Mouse (Mus musculus): ENCODE data around the gene Mthfd1. TPM values are rescaled to one million over a fixed set of nuclear protein-coding genes. Genes with fewer than 3 reads are reported as not detected.

The Mthfd1 gene
- total and polyA plus RNA-seq, 3 experiments: 110 to 133 (median 112) TPM

- Histone ChIP-seq H3K79me2 (replicated peaks; ENCODE audit: control insufficient read depth, extremely low read depth, insufficient read depth, poor library complexity, severe bottlenecking) (peaks cover 46% of the 10 kb centered on the region), H3K27ac (ENCODE audit: insufficient read depth, low read depth) (peak overlapping the region; percentile 35), H3K27me3 (replicated peaks) (no peaks in the 10 kb centered on the region), H3K9ac (ENCODE audit: insufficient read depth, low read depth) (peak overlapping the region; percentile 66), H3K4me2 (ENCODE audit: insufficient read depth, low read depth, poor library complexity, severe bottlenecking) (peak overlapping the region; percentile 97), H3K9me3 (replicated peaks; ENCODE audit: low read length) (no peaks in the 10 kb centered on the region), H3K4me1 (ENCODE audit: control insufficient read depth in 1 of 2, insufficient read depth in 2 of 2) (peaks cover 5 to 30% of the 10 kb centered on the region in 2 experiments; a peak in 3 of 4 replicates), H3K36me3 (replicated peaks in 1 of 2; ENCODE audit: control insufficient read depth in 1 of 2, insufficient read depth in 1 of 2, low read length in 1 of 2) (peaks cover 0 to 7% of the 10 kb centered on the region in 2 experiments), H3K4me3 (replicated peaks in 1 of 3; ENCODE audit: low read depth in 2 of 3, low read length in 2 of 3, poor library complexity in 1 of 3) (peak overlapping the region; percentile 88 to 96 (median 92))
- in situ Hi-C loops (cut with MboI; ENCODE audit: low pct_ligation_motif_present, low pct_unique_long_range_greater_than_20kb, low sequenced_read_pairs) (no loop called here), dilution Hi-C loops (cut with MboI; ENCODE audit: extremely low pct_ligation_motif_present, extremely low pct_unique_long_range_greater_than_20kb, low sequenced_read_pairs) (no loop called here)
- TF ChIP-seq TBP (conservative IDR thresholded peaks at IDR 0.05; ENCODE audit: low read depth, low read length) (no peak), GABPA (IDR thresholded peaks at IDR 0.05; ENCODE audit: insufficient replicate concordance, low read depth, low read length) (no peak), MXI1 (IDR thresholded peaks at IDR 0.05; ENCODE audit: low read depth, low read length) (no peak), SIN3A (IDR thresholded peaks at IDR 0.05; ENCODE audit: low read length) (peak; percentile 12; the same call in 1 of the 2 replicates), ZNF384 (IDR thresholded peaks at IDR 0.05; ENCODE audit: low read depth, low read length) (no peak), MAZ (IDR thresholded peaks at IDR 0.05; ENCODE audit: low read depth, low read length) (0 out of 2 replicates have a peak, but pooled peaks have one; percentile 12), ETS1 (conservative IDR thresholded peaks at IDR 0.05; ENCODE audit: low read depth, low read length) (no peak), JUND (conservative IDR thresholded peaks at IDR 0.05; ENCODE audit: low read depth, low read length) (no peak), CHD1 (IDR thresholded peaks at IDR 0.05; ENCODE audit: low read depth, low read length) (no peak), RAD21 (IDR thresholded peaks at IDR 0.05; ENCODE audit: low read depth, low read length) (no peak), MEF2A (IDR thresholded peaks at IDR 0.05; ENCODE audit: borderline replicate concordance, low read depth, low read length) (peak; percentile 0; the same call in 1 of the 2 replicates), KAT2A (IDR thresholded peaks at IDR 0.05; ENCODE audit: insufficient replicate concordance, low read length) (no peak), HCFC1 (IDR thresholded peaks at IDR 0.05; ENCODE audit: low read depth, low read length) (no peak), RCOR1 (conservative IDR thresholded peaks at IDR 0.05; ENCODE audit: low read depth, low read length) (no peak), ZKSCAN1 (IDR thresholded peaks at IDR 0.05; ENCODE audit: borderline replicate concordance, low read depth, low read length) (no peak), PAX5 (IDR thresholded peaks at IDR 0.05; ENCODE audit: low read length) (no peak), POLR2A (IDR thresholded peaks at IDR 0.05; ENCODE audit: low read depth, low read length) (no peak), USF1 (IDR thresholded peaks at IDR 0.05; ENCODE audit: low read depth, low read length) (no peak), EP300 (IDR thresholded peaks at IDR 0.05; ENCODE audit: low read length) (no peak), JUN (IDR thresholded peaks at IDR 0.05; ENCODE audit: insufficient read depth, low read depth, low read length) (no peak), SMC3 (IDR thresholded peaks at IDR 0.05; ENCODE audit: low read depth, low read length) (no peak), NELFE (IDR thresholded peaks at IDR 0.05; ENCODE audit: low read depth, low read length) (no peak)
- no peak for DNase-seq (ENCODE audit: extremely low read depth)
Measured at GRCm38 (mm10) chr12:76255499-76255875, 389 bp downstream of the Mthfd1 start.

All from CH12.LX (cell line).